Mouse (Mus musculus): ENCODE measurements around the gene Eif2ak4.

- no peak for TF ChIP-seq CTCF (IDR thresholded peaks at IDR 0.05; ENCODE audit: low read depth)
- TF ChIP-seq EP300 (optimal IDR thresholded peaks at IDR 0.05) = no peak
These were observed 33.5 kb downstream of the Eif2ak4 start for GRCm38 (mm10) chr2:118421951-118422350.
